Mouse (Mus musculus): Measurements from ENCODE around the gene Olfr1371.
"Not testable (repeated sequence)": the region's sequence is repeated elsewhere in the genome, so short reads cannot be mapped to it uniquely, and the experiment has no call there.

The Olfr1371 gene

GRCm38 (mm10) chr11:52225986-52226599, 12.3 kb upstream of the Olfr1371 start:
- DNase-seq (ENCODE audit: low read depth, low spot score) = no peak

GRCm38 (mm10) chr11:52223968-52224682, 10.3 kb upstream of the Olfr1371 start:
- no peak for DNase-seq (ENCODE audit: low read depth, low spot score)

- no peak for DNase-seq (ENCODE audit: low read depth, low spot score)
These were observed 9.1 kb upstream of the Olfr1371 start for GRCm38 (mm10) chr11:52222891-52223290.

- not testable (repeated sequence) for DNase-seq (ENCODE audit: low read depth, low spot score)
These were observed 8.1 kb upstream of the Olfr1371 start for GRCm38 (mm10) chr11:52221921-52222320.

GRCm38 (mm10) chr11:52220282-52220681, 6.5 kb upstream of the Olfr1371 start:
- DNase-seq (ENCODE audit: low read depth, low spot score) = peak; percentile 49

- DNase-seq (ENCODE audit: low read depth, low spot score) = not testable (repeated sequence)
These were observed 17.2 kb downstream of the Olfr1371 start for GRCm38 (mm10) chr11:52196496-52197023.

GRCm38 (mm10) chr11:52180651-52181050, 33.1 kb downstream of the Olfr1371 start:
- not testable (repeated sequence) for DNase-seq (ENCODE audit: low read depth, low spot score)

GRCm38 (mm10) chr11:52179897-52180296, 33.9 kb downstream of the Olfr1371 start:
- DNase-seq (ENCODE audit: low read depth, low spot score) = not testable (repeated sequence)

GRCm38 (mm10) chr11:52168461-52168860, 45.3 kb downstream of the Olfr1371 start:
- no peak for DNase-seq (ENCODE audit: low read depth, low spot score)

- DNase-seq (ENCODE audit: low read depth, low spot score) = not testable (repeated sequence)
These were observed 45.9 kb downstream of the Olfr1371 start for GRCm38 (mm10) chr11:52167901-52168302.

GRCm38 (mm10) chr11:52167126-52167525, 46.7 kb downstream of the Olfr1371 start:
- no peak for DNase-seq (ENCODE audit: low read depth, low spot score)

- DNase-seq (ENCODE audit: low read depth, low spot score) = no peak
These were observed 49.9 kb downstream of the Olfr1371 start for GRCm38 (mm10) chr11:52163926-52164325.

Data from retina, adult 2 months (tissue).